Comparison of ENCODE assay signal across 19 mouse cellular contexts in the genomic region with DNA sequence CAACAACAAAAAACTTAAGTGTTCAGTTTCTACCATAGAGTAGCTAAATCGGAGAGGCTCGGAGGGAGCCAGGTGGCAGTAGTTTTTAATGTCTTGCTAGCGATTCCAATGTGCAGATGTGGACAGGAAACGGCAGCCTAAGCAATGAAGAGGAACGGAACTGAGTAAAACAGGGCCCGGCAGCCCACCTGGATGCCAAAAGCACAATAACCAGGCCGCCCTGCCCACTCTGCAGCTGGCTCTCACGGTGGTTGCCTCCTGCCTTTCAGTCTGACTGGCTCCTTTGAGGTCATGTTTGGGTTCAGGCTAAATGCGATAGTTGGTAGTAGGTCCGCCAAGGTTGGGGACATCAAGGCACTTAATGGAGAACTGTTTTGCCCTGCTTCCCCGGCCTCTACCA. TPM values are rescaled to one million over a fixed set of nuclear protein-coding genes. Genes with fewer than 3 reads are reported as not detected.
"Had no signal": no experiment of that assay in that cellular context is flagged by ENCODE, and none has a peak within 500 bp of the region (broad histone marks: within the 10 kb centered on the region; RNA-seq: fewer than 3 reads in every experiment).

No protein-coding gene starts in this region.

- DNase-seq: kidney, adult 2 months; kidney, postnatal 14 days; lung, adult 2 months; lung, postnatal 4 days; midbrain, embryonic 14.5 days; right cerebral cortex, postnatal 4 days had no signal

- H3K27ac ChIP-seq: kidney, embryonic 15.5 days; left cerebral cortex, adult 2 months; limb, embryonic 12.5 days; liver, embryonic 14.5 days; neural tube, embryonic 12.5 days; stomach, postnatal 0 days had no signal

- H3K4me3 ChIP-seq: kidney, embryonic 15.5 days; left cerebral cortex, adult 2 months; limb, embryonic 12.5 days; midbrain, embryonic 10.5 days; myocyte; neural tube, embryonic 12.5 days had no signal

- H3K4me2 ChIP-seq: kidney, embryonic 15.5 days; limb, embryonic 12.5 days; neural tube, embryonic 12.5 days had no signal

- H3K4me1 ChIP-seq: neural tube, embryonic 12.5 days had no signal

- ATAC-seq: intestine, embryonic 16.5 days; lung, postnatal 0 days had no signal

- H3K36me3 ChIP-seq: kidney, embryonic 15.5 days; limb, embryonic 12.5 days had no signal

- H3K9ac ChIP-seq: kidney, embryonic 15.5 days; limb, embryonic 12.5 days; liver, embryonic 14.5 days; neural tube, embryonic 12.5 days had no signal

- H3K9me3 ChIP-seq: kidney, embryonic 15.5 days; limb, embryonic 12.5 days; midbrain, embryonic 10.5 days; neural tube, embryonic 12.5 days had no signal

- H3K27me3 ChIP-seq: kidney, embryonic 15.5 days; limb, embryonic 12.5 days; neural tube, embryonic 12.5 days had no signal

RNA-seq across cellular contexts. Expression of gene Rgs8, which starts 43.3 kb away (rescaled TPM):
- total RNA-seq: megakaryocyte, adult 5-6 weeks; neutrophil, adult 5-6 weeks had no signal
- polyA plus RNA-seq: liver, adult 2 months had no signal

RNA-seq across cellular contexts. Expression of gene Rgs16, which starts 44.1 kb away (rescaled TPM):
- total RNA-seq: megakaryocyte, adult 5-6 weeks; neutrophil, adult 5-6 weeks had no signal
